Comparison of ENCODE assay signal across 22 mouse cellular contexts in genomic region chr5:8970694-8971093, GRCm38 (mm10). TPM values are rescaled to one million over a fixed set of nuclear protein-coding genes. Genes with fewer than 3 reads are reported as not detected.
A peak's percentile ranks its signal among the peaks of the same experiment; 100 is the strongest.
DNase-seq lines count a peak whose midpoint lies in the region; ATAC-seq lines count a peak whose summit lies in the region.
"Had no signal": no experiment of that assay in that cellular context is flagged by ENCODE, and none has a peak within 500 bp of the region (broad histone marks: within the 10 kb centered on the region; RNA-seq: fewer than 3 reads in every experiment).

No protein-coding gene starts in this region.

- no peak for ATAC-seq in kidney, embryonic 16.5 days (ENCODE audit: low FRiP score, low TSS enrichment)
- no peak for ATAC-seq in forebrain, embryonic 13.5 days
- ATAC-seq: forebrain, embryonic 14.5 days; forebrain, postnatal 0 days; Patski had no signal

- no peaks in the 10 kb centered on the region for H3K4me1 ChIP-seq in kidney, embryonic 16.5 days (ENCODE audit: insufficient read depth, low read length)
- no peaks in the 10 kb centered on the region for H3K4me1 ChIP-seq in forebrain, embryonic 13.5 days
- H3K4me1 ChIP-seq: hindbrain, embryonic 12.5 days; hindbrain, embryonic 15.5 days had no signal

- peaks cover 60% of the 10 kb centered on the region for H3K36me3 ChIP-seq in kidney, embryonic 16.5 days (ENCODE audit: insufficient read depth, low read length)
- H3K36me3 ChIP-seq in forebrain, embryonic 13.5 days (ENCODE audit: poor library complexity, severe bottlenecking): peaks cover 65% of the 10 kb centered on the region

- peak; percentile 52 for DNase-seq in kidney, adult 9 months
- peak; percentile 16 for DNase-seq in Muller cell, postnatal 12 days (ENCODE audit: inconsistent ontology term)
- peak; percentile 20 for DNase-seq in brain, adult 2 months (ENCODE audit: low read depth, low spot score)
- DNase-seq in layer of hippocampus, adult 9-10 months (ENCODE audit: low spot score): no peak
- DNase-seq: adrenal gland, adult 2 months; adrenal gland, postnatal 14 days; cerebellum, adult 11-12 months; cerebellum, adult 8-10 months; cerebellum, postnatal 10 days; cerebellum, postnatal 36 days; forebrain, postnatal 0 days; gastrocnemius, adult 2 months; gastrocnemius, postnatal 14 days; heart, adult 18-20 months had no signal

- no peak overlapping the region for H3K9ac ChIP-seq in kidney, embryonic 16.5 days (replicated peaks; ENCODE audit: low read length)
- no peak overlapping the region for H3K9ac ChIP-seq in forebrain, embryonic 13.5 days
- H3K9ac ChIP-seq: forebrain, postnatal 0 days; hindbrain, embryonic 12.5 days; hindbrain, embryonic 15.5 days had no signal

- 90% methylated on average over 2 of the region's 2 CpGs for WGBS in kidney, embryonic 16.5 days
- WGBS in forebrain, embryonic 13.5 days: 92% methylated on average over 2 of the region's 2 CpGs

- H3K27me3 ChIP-seq in kidney, embryonic 16.5 days (ENCODE audit: insufficient read depth, low read length): no peaks in the 10 kb centered on the region
- H3K27me3 ChIP-seq in forebrain, embryonic 13.5 days: no peaks in the 10 kb centered on the region
- H3K27me3 ChIP-seq: hindbrain, embryonic 12.5 days; hindbrain, embryonic 15.5 days; Patski had no signal

- H3K9me3 ChIP-seq in kidney, embryonic 16.5 days (ENCODE audit: low read length): no peaks in the 10 kb centered on the region
- H3K9me3 ChIP-seq in forebrain, embryonic 13.5 days (replicated peaks): no peaks in the 10 kb centered on the region
- H3K9me3 ChIP-seq: forebrain, embryonic 10.5 days; hindbrain, embryonic 12.5 days; hindbrain, embryonic 15.5 days had no signal

- no peak overlapping the region for H3K4me3 ChIP-seq in kidney, embryonic 16.5 days (ENCODE audit: low read length)
- H3K4me3 ChIP-seq in forebrain, embryonic 13.5 days: no peak overlapping the region
- H3K4me3 ChIP-seq: forebrain, embryonic 10.5 days; gastrocnemius, adult 2 months; hindbrain, embryonic 12.5 days; hindbrain, embryonic 15.5 days had no signal

- no peak overlapping the region for H3K27ac ChIP-seq in kidney, embryonic 16.5 days (ENCODE audit: low read length)
- no peak overlapping the region for H3K27ac ChIP-seq in forebrain, embryonic 13.5 days
- H3K27ac ChIP-seq: forebrain, embryonic 10.5 days; gastrocnemius, adult 2 months; hindbrain, embryonic 12.5 days; hindbrain, embryonic 15.5 days had no signal

- no peak overlapping the region for H3K4me2 ChIP-seq in kidney, embryonic 16.5 days (replicated peaks; ENCODE audit: low read depth, low read length)
- H3K4me2 ChIP-seq in forebrain, embryonic 13.5 days: no peak overlapping the region
- H3K4me2 ChIP-seq: heart, embryonic 11.5 days; hindbrain, embryonic 12.5 days; hindbrain, embryonic 15.5 days had no signal

RNA-seq across cellular contexts. Expression of gene Crot, which starts 26.4 kb away (rescaled TPM):
- polyA plus RNA-seq in kidney, embryonic 16.5 days (2015; fragmentation: Nextera tagmentation; extraction: Ambion mirVana): 52.6 and 57.5 TPM in 2 replicates
- 23.7 and 23.9 TPM in 2 replicates for polyA plus RNA-seq in forebrain, embryonic 13.5 days (2015; fragmentation: Nextera tagmentation; extraction: Ambion mirVana)
